ENCODE assay signal across 7 mouse cellular contexts in genomic region chr2:128817786-128818681, GRCm38 (mm10). TPM values are rescaled to one million over a fixed set of nuclear protein-coding genes. Genes with fewer than 3 reads are reported as not detected.
A peak's percentile ranks its signal among the peaks of the same experiment; 100 is the strongest.
DNase-seq lines count a peak whose midpoint lies in the region; ATAC-seq lines count a peak whose summit lies in the region.

TSS of gene Tmem87b (plus strand) at chr2:128818118.

- peak within 1 kb of the TSS; percentile 66 for H3K4me2 ChIP-seq in intestine, embryonic 16.5 days (ENCODE audit: low read depth, low read length)
- peak within 1 kb of the TSS; percentile 70 for H3K4me2 ChIP-seq in midbrain, embryonic 11.5 days

- intact Hi-C loops in left cerebral cortex, postnatal 36 days (cut with DNase I), result loop anchor here (1.0 to 2.0 kb wide), 2 partner anchors 120 to 131 kb away; partner anchors contain the start of genes Anapc1 and Mertk

- peak within 1 kb of the TSS; percentile 87 for H3K9ac ChIP-seq in intestine, embryonic 16.5 days (ENCODE audit: low read depth, low read length)
- peak within 1 kb of the TSS; percentile 72 for H3K9ac ChIP-seq in midbrain, embryonic 11.5 days (ENCODE audit: low read length)

- ATAC-seq in intestine, embryonic 16.5 days, result peak; percentile 88
- peak; percentile 93 for ATAC-seq in midbrain, embryonic 11.5 days (ENCODE audit: low FRiP score)

- under 1% methylated on average over 59 of the region's 59 CpGs for WGBS in intestine, embryonic 16.5 days
- under 1% methylated on average over 59 of the region's 59 CpGs for WGBS in midbrain, embryonic 11.5 days

- H3K36me3 ChIP-seq in intestine, embryonic 16.5 days (ENCODE audit: control insufficient read depth, insufficient read depth, low read length), result no peaks in the 10 kb centered on the region
- no peaks in the 10 kb centered on the region for H3K36me3 ChIP-seq in midbrain, embryonic 11.5 days (ENCODE audit: control insufficient read depth, insufficient read depth, low read length)

- H3K27ac ChIP-seq in intestine, embryonic 16.5 days (ENCODE audit: low read length), result peak within 1 kb of the TSS; percentile 97
- peak within 1 kb of the TSS; percentile 91 for H3K27ac ChIP-seq in midbrain, embryonic 11.5 days (ENCODE audit: low read depth, low read length)

- peaks cover 19% of the 10 kb centered on the region for H3K4me1 ChIP-seq in intestine, embryonic 16.5 days (ENCODE audit: control insufficient read depth, insufficient read depth, low read length)
- peaks cover 4% of the 10 kb centered on the region; the same call in 1 of the 2 replicates for H3K4me1 ChIP-seq in midbrain, embryonic 11.5 days (ENCODE audit: control insufficient read depth, insufficient read depth, low read length)

- H3K27me3 ChIP-seq in intestine, embryonic 16.5 days (replicated peaks; ENCODE audit: control insufficient read depth, insufficient read depth, low read length), result no peaks in the 10 kb centered on the region
- no peaks in the 10 kb centered on the region for H3K27me3 ChIP-seq in midbrain, embryonic 11.5 days (ENCODE audit: control insufficient read depth, insufficient read depth, low read length)

- DNase-seq in adrenal gland, adult 8-10 months, result peak; percentile 93
- peak; percentile 99 for DNase-seq in embryo, embryonic 9.5 days (ENCODE audit: extremely low spot score)
- DNase-seq in gastrocnemius, postnatal 4 days (ENCODE audit: low spot score in 2 of 2), result peak; percentile 97 to 98
- DNase-seq in left cerebral cortex, postnatal 36 days (ENCODE audit: low spot score in 2 of 2), result peak; percentile 96
- peak; percentile 100 for DNase-seq in midbrain, embryonic 11.5 days (ENCODE audit: low spot score, missing footprints)
- peak; percentile 97 for DNase-seq in skeletal muscle tissue, adult 2 months (ENCODE audit: low read depth, low spot score)

- peak within 1 kb of the TSS; percentile 73 for H3K4me3 ChIP-seq in intestine, embryonic 16.5 days (ENCODE audit: low read length)
- peak within 1 kb of the TSS; percentile 76 for H3K4me3 ChIP-seq in midbrain, embryonic 11.5 days (ENCODE audit: low read depth, low read length)

- no peaks in the 10 kb centered on the region for H3K9me3 ChIP-seq in intestine, embryonic 16.5 days (ENCODE audit: control insufficient read depth, low read length)
- H3K9me3 ChIP-seq in midbrain, embryonic 11.5 days (ENCODE audit: control insufficient read depth, low read length), result no peaks in the 10 kb centered on the region

RNA-seq across cellular contexts. Expression of gene Tmem87b, which starts in this region (rescaled TPM):
- total RNA-seq in adrenal gland, adult 8-10 months (2022), result 10 to 100 TPM; 40.4 to 47.4 (median 44.1) TPM
- 10 to 100 TPM; 20.5 to 23.0 TPM for total RNA-seq in gastrocnemius, postnatal 4 days (2021)
- 54.6 and 62.4 TPM in 2 replicates for polyA plus RNA-seq in intestine, embryonic 16.5 days (2015; fragmentation: Nextera tagmentation; extraction: Ambion mirVana)
- total RNA-seq in left cerebral cortex, postnatal 36 days (2021), result 10 to 100 TPM; 31.9 to 34.9 TPM
- 21.7 and 24.1 TPM in 2 replicates for polyA plus RNA-seq in midbrain, embryonic 11.5 days (2014; fragmentation: Nextera tagmentation; extraction: Ambion mirVana)

Comparison
In these comparisons a context has a peak if more than half of its experiments do, and no peak if none do; other contexts are left out.
1. Peak in every context shown above with its lines: DNase-seq, ATAC-seq, H3K4me3 ChIP-seq and H3K27ac ChIP-seq.